Mouse (Mus musculus): ENCODE measurements around the gene Nradd.
A peak's percentile ranks its signal among the peaks of the same experiment; 100 is the strongest.

Nradd gene

DNA sequence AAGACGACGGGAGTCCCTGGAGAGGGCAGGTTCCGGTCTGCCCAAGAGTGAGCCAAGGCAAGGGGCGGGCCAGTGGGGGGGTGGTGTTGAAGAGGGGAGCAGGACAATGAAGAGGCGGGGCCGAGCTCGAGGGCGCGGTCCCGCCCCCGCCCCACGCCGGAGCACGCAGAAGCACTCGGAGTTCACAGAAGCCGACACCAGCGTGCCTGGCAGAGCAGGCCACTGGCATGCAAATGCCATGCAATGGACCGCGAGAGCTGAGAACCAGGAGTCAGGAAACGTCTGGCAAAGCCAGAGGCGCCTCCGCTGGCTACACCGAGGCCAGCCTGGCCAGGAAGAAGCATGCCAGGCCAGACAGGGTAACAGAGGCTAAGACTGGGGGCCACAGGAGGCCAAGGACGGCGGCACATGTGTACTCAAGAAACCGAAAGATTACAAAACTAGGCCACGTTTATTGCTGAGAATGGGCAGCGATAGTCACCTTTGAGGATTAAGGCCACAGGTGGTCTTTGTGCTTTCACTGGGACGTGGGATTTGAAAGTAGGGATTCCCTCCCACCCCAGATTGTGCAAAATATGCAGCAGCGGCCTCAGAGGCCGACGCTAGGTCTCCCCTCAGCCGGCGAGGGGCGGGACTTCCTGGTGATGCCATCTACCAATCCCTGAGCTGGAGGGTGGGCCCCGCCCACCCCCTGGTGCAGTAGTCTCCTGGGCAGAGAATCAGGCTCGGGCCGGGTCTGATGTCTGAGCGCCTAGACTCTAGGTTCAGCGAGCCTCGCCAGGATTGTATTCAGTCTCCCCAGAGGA lies at the start of gene Nradd:
Nradd (minus strand) TSS at position 92 of the 806 bp plus-strand sequence.
- no peak for DNase-seq

DNA sequence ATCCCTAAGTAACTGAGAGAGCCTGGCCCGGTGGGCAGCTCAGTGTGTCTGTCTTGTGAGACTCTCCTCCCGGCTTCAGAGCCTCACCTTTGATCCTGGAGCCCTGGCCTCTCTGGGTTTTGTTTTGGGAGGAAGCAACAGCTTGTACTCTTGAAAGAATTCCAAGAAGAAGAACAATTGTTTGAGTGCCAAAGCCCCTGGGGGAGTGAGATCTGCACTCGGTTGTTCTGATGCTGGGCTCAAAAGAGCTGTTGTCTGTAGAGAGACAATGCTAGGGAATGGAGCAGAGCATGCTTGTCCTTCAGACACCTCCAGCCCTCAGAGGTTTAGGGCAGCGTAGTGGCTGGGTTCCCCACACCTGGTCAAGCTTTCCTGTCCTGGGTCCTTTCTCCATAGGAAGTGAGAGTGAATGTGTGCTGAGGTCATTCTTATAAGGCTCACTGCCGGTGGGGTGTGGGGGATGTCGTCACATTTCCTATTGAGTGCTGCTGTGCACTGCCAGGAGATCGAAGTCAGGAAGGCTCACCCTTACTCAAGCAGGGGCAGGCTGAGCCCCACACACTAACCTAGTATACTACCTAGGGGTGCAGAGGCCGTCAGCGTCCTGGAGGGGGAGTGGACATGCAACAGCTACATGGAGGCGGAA lies 49.0 kb upstream of the Nradd start:
- no peak for DNase-seq

- peak; percentile 34 for DNase-seq
Observed at GRCm38 (mm10) chr9:110672462-110673106, 48.3 kb upstream of the Nradd start.

- DNase-seq, result no peak
Observed at GRCm38 (mm10) chr9:110669785-110670184, 45.5 kb upstream of the Nradd start.

- DNase-seq, result no peak
Observed at GRCm38 (mm10) chr9:110668601-110669293, 44.5 kb upstream of the Nradd start.

- DNase-seq, result no peak
Observed at GRCm38 (mm10) chr9:110667219-110667836, 43.1 kb upstream of the Nradd start.

DNA sequence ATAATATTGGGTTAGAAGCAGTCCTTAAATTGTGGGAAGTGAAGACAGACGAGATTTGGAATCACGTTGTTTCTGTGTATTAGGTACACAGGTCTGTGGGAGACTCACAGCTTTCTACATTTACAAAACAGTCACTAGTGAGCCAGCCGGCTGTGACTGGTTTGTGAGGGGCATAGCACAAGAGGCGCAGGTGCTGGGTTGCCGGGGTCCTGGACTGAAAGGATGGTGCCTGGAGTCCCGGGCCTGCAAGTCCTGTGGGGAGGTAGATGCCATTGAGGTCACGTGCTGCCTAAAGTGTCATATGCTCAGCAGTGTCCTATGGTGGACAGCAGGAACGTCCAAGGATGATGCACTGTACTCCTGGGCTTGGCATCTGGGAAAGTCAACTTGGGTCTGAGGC lies 42.1 kb upstream of the Nradd start:
- DNase-seq, result no peak

GRCm38 (mm10) chr9:110665912-110666311 lies 41.7 kb upstream of the Nradd start:
- no peak for DNase-seq

DNA sequence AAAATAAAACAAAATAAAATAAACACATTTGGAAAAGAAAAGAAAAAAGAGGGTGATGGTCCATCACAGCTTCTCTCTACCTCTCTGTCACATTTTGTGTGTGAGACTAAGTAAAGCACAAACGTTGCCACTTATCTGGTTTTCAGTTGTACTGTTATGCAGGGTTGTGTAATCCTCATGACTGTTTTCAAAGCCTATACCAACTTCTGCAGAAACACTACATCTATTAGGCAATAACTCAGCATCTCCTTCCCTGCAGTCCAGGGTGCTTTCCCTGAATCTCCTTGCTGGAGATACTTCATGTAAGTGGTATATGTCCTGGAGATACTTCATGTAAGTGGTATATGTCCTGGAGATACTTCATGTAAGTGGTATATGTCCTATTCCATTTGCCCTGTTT lies 38.6 kb upstream of the Nradd start:
- no peak for DNase-seq

- no peak for DNase-seq
Observed at GRCm38 (mm10) chr9:110660856-110661612, 36.8 kb upstream of the Nradd start.

- no peak for DNase-seq
Observed at GRCm38 (mm10) chr9:110660208-110660607, 36.0 kb upstream of the Nradd start.

DNA sequence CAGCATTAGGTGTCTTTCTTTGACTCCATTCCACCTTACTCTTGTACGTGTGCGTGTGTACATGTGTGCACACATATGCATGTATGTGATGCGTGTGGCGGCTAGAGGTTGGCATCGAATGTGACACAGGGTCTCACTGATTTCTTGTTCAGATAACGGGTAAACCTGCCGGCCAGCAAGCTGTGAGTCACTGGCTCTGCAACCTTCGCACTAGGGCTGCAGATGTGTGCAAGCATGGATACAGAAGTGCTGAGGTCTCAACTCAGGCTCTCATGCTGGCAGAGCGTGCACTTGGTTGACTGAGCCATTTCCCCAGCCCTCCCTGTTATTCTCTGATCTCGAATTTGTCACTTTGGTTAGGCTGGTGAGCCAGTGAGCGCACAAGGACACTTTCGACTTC lies 35.3 kb upstream of the Nradd start:
- no peak for DNase-seq

GRCm38 (mm10) chr9:110657474-110658078 lies 33.3 kb upstream of the Nradd start:
- peak; percentile 37 for DNase-seq

DNA sequence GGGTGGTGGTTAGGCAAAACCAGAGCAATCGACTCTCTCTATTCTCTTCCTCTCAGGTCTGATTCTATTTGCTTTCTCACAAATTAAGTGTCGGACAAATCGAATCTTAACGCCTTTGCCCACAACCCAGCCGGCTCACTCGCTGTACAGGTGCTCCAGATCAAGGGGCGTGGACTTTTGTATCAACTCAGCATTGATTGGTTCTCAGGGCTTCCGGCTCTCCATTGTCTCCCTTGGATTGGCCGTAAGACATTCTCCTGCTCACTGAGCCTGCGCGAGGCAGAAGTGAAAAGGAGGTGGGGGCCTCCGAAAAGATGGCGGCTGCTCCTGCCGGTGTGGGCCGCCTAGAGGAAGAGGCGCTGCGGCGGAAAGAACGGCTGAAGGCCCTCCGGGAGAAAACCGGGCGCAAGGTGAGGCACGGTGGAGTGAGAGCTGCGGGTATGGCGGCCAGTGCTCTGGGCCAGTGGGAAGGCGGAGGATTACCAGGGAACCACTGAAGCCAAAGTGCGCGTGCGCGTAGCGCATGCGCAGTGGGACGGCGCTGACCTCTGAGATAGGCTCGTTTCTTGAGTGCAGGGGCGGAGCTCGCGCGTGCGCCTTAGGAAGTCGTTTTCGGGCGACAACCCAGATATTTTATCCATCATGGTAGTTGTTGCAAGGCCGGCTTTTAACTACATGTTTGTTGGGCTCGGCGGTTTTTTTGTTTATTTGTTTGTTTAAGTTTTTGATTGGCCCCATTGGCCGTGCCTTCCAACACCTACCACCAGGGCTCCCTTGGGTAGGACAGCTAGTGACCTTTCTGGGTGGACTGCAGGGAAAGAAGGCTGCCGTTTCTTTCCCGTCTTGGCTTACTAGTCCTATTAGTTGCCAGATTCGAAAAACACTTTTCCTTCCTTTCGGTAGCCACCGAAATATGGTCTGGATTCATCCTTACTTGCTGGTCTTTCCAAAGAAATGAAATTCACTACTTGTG lies 32.3 kb upstream of the Nradd start, which contains the start of gene Ccdc12:
Ccdc12 (plus strand) TSS at position 255 of the 973 bp plus-strand sequence.
- peak; percentile 94 for DNase-seq

DNA sequence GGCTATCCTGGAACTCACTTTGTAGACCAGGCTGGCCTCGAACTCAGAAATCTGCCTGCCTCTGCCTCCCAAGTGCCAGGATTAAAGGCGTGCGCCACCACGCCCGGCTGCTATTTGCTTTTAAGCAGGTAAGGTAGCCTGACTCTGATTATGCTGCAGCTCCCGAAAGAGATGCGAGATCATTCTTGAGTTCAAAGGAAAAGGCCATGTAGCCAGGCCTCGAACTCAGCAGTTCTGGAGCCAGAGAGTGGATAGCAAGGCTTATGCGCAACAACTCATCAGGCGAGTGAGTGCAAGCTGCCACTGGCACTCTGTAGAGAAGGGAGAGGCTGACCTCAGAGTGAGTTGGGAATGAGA lies 31.4 kb upstream of the Nradd start:
- no peak for DNase-seq

GRCm38 (mm10) chr9:110654726-110655650 lies 30.7 kb upstream of the Nradd start:
- no peak for DNase-seq

DNA sequence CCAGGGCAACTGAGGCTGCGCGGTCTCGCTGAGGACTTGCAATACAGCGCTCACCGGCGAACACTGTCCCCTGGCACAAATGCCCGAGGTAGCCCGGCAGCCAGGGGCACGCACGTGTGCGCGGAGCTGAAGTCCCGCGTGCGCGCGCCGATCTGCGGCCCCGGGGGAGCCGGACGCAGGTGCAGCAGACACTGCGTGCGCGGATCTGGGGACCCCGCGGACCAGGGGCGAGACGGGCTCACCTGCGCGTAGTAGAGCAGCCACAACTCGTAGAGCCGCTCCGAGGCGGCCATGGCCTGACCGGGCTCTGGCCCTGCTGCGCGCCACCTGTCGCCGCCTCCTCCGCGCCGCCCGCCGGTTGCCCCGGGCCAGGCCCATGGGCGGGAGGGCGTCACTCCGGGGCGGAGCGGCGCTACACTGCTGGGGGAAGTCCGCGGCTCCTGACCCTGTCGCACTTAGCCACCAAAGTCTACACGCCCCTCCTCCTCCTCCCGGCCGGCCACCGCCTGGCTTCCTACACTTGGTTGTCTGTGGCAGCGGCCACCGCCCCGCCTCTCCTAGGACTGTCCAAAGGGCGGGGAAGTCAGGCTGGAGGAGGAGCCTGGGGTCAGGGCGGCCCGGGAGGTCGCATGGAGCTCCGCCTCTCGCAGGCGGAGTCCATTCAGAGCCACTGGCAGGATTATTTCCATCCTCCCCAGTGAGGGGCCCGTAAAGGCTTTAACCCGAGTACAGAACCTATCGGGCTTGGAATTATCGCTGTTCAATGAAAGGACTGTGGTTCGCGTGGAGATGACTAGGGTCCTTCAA lies 29.6 kb upstream of the Nradd start, which contains the start of gene Nbeal2:
Nbeal2 (minus strand) TSS at position 507 of the 807 bp plus-strand sequence.
- DNase-seq, result peak; percentile 86

Measured in thymus, postnatal 25 days (tissue).